ENCODE assay signal across 8 mouse cellular contexts in genomic region chr11:98457367-98458120, GRCm38 (mm10). TPM values are rescaled to one million over a fixed set of nuclear protein-coding genes. Genes with fewer than 3 reads are reported as not detected.
DNase-seq lines count a peak whose midpoint lies in the region; ATAC-seq lines count a peak whose summit lies in the region.

No protein-coding gene starts in this region.

- peaks cover 25% of the 10 kb centered on the region for H3K27me3 ChIP-seq in hindbrain, embryonic 15.5 days

- peak overlapping the region; percentile 91 for H3K4me2 ChIP-seq in hindbrain, embryonic 15.5 days

- no peaks in the 10 kb centered on the region for H3K9me3 ChIP-seq in hindbrain, embryonic 15.5 days

- peak; percentile 90 for ATAC-seq in hindbrain, embryonic 15.5 days (ENCODE audit: low FRiP score, low read depth)

- no peaks in the 10 kb centered on the region for H3K36me3 ChIP-seq in hindbrain, embryonic 15.5 days

- H3K27ac ChIP-seq in hindbrain, embryonic 15.5 days (replicated peaks): peak overlapping the region; percentile 84

- peak overlapping the region; percentile 66 for H3K9ac ChIP-seq in hindbrain, embryonic 15.5 days

- under 1% methylated on average over 50 of the region's 64 CpGs for WGBS in hindbrain, embryonic 15.5 days

- H3K4me1 ChIP-seq in hindbrain, embryonic 15.5 days (replicated peaks): peaks cover 16% of the 10 kb centered on the region

- H3K4me3 ChIP-seq in hindbrain, embryonic 15.5 days: peak overlapping the region; percentile 61

- DNase-seq in NIH3T3 (ENCODE audit: low read depth): peak; percentile 86
- peak; percentile 89 for DNase-seq in cerebellum, adult 9-11 months
- peak; percentile 76 to 84 for DNase-seq in frontal cortex, postnatal 36 days (ENCODE audit: low spot score in 2 of 2)
- peak; percentile 65 for DNase-seq in left cerebral cortex, adult 11 months (ENCODE audit: low spot score)
- DNase-seq in lung, postnatal 4 days: peak; percentile 89 to 92
- peak; percentile 89 for DNase-seq in retina, postnatal 1 day
- peak; percentile 100 for DNase-seq in thymus, postnatal 4 days

RNA-seq across cellular contexts. Expression of gene Grb7, which starts 11.3 kb away (rescaled TPM):
- 1.1 and 1.3 TPM in 2 replicates for polyA plus RNA-seq in hindbrain, embryonic 15.5 days (2015; fragmentation: Nextera tagmentation; extraction: Ambion mirVana)

RNA-seq across cellular contexts. Expression of gene Mien1, which starts 18.8 kb away (rescaled TPM):
- 246 and 250 TPM in 2 replicates for polyA plus RNA-seq in hindbrain, embryonic 15.5 days (2015; fragmentation: Nextera tagmentation; extraction: Ambion mirVana)

RNA-seq across cellular contexts. Expression of gene Erbb2, which starts 45.3 kb away (rescaled TPM):
- polyA plus RNA-seq in hindbrain, embryonic 15.5 days (2015; fragmentation: Nextera tagmentation; extraction: Ambion mirVana): 8.9 and 9.0 TPM in 2 replicates

RNA-seq across cellular contexts. Expression of gene Pgap3, which starts 57.3 kb away (rescaled TPM):
- polyA plus RNA-seq in hindbrain, embryonic 15.5 days (2015; fragmentation: Nextera tagmentation; extraction: Ambion mirVana): 7.4 and 9.6 TPM in 2 replicates

Comparison
In these comparisons a context has a peak if more than half of its experiments do, and no peak if none do; other contexts are left out.
1. Peak in every context shown above with its lines: DNase-seq, ATAC-seq, H3K4me3 ChIP-seq and H3K27ac ChIP-seq.